Mouse (Mus musculus) effector memory CD4-positive, alpha-beta T cell, adult 7 months (primary cell): ENCODE results near the gene Mmp3. TPM values are rescaled to one million over a fixed set of nuclear protein-coding genes. Genes with fewer than 3 reads are reported as not detected.

Source experiments
- polyA plus RNA-seq: library from polyadenylated mRNA; unstranded; fragments of 100-300 nt; shearing (Covaris generic); gene quantifications from one replicate; pipeline ENCODE4 v1.2.1, GENCODE M21; 2017

Mmp3 gene
- polyA plus RNA-seq: not detected

GRCm38 (mm10) chr9:7445522-7445921 lies at the start of gene Mmp3:
Gene Mmp3, plus strand, starts transcription at chr9:7445822.

GRCm38 (mm10) chr9:7502051-7502450 lies 56.4 kb downstream of the Mmp3 start, which contains the start of gene Mmp10:
Gene Mmp10, plus strand, starts transcription at chr9:7502352.

Other genes with a start within 250 kb of the Mmp3 start
- gene Mmp13, start 173.3 kb upstream of the Mmp3 start, polyA plus RNA-seq: not detected
- gene Mmp12, start 101.4 kb upstream of the Mmp3 start, polyA plus RNA-seq: 0.59 TPM
- not detected for gene Mmp1b, start 57.8 kb upstream of the Mmp3 start, polyA plus RNA-seq
- gene Mmp10, start 56.5 kb downstream of the Mmp3 start, polyA plus RNA-seq: 1.2 TPM
- gene Mmp8, start 112.6 kb downstream of the Mmp3 start, polyA plus RNA-seq: not detected
- gene Mmp27, start 125.6 kb downstream of the Mmp3 start, polyA plus RNA-seq: not detected
- not detected for gene Mmp20, start 182.4 kb downstream of the Mmp3 start, polyA plus RNA-seq
- gene Mmp7, start 246.3 kb downstream of the Mmp3 start, polyA plus RNA-seq: not detected